Mouse (Mus musculus): ENCODE measurements at regions not wholly inside any gene's neighbourhood (a gene's known extent, or its start where the extent isn't known, plus 50 kb on each side); places are given as distances from the start of the nearest gene placed in this dataset.
"Not testable (repeated sequence)": the region's sequence is repeated elsewhere in the genome, so short reads cannot be mapped to it uniquely, and the experiment has no call there.

- no peak for ATAC-seq (ENCODE audit: insufficient number of reproducible peaks, low FRiP score)
- no peaks in the 10 kb centered on the region for H3K36me3 ChIP-seq
- 72% methylated on average over 3 of the region's 3 CpGs for WGBS
Measured at GRCm38 (mm10) chr11:23079936-23080794, 72.8 kb downstream of the Fam161a start.

DNA sequence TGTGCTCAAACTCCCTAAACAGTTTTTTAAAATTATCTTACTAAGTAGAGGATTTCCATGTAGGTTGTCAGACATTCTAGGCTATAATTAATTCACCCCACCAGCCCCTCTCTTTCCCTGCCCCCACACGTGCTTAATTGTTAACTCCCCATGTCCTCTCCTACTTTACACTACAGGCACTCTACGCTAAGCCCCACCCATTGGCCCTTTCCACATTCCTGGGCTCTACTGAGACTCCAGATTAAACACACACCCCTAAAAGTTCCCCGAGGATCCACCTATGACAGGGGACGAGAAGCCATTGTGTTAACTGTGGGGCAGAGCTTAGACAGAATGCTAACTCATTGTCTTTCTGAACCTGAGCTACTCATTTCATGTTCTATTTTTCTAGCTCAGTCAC, 74.3 kb downstream of the Fam161a start:
- no peak for ATAC-seq (ENCODE audit: insufficient number of reproducible peaks, low FRiP score)
- no peaks in the 10 kb centered on the region for H3K36me3 ChIP-seq
- no peak overlapping the region for H3K4me3 ChIP-seq
- no peaks in the 10 kb centered on the region for H3K27me3 ChIP-seq (replicated peaks)
- 0 out of 2 replicates have a peak, but pooled peaks cover 6% of the 10 kb centered on the region for H3K4me1 ChIP-seq (replicated peaks)
- no peak overlapping the region for H3K4me2 ChIP-seq
- no peaks in the 10 kb centered on the region for H3K9me3 ChIP-seq (replicated peaks)
- H3K9ac ChIP-seq, result no peak overlapping the region
- no peak overlapping the region for H3K27ac ChIP-seq (ENCODE audit: poor library complexity, severe bottlenecking)
- WGBS, result 58% methylated on average over 4 of the region's 4 CpGs

More at GRCm38 (mm10) chr11:23079936-23080794, 72.8 kb downstream of the Fam161a start:
- Histone ChIP-seq H3K27ac (ENCODE audit: poor library complexity, severe bottlenecking) (no peak overlapping the region; the same call in 1 of the 2 replicates), H3K4me3 (no peak overlapping the region), H3K9me3 (replicated peaks) (no peaks in the 10 kb centered on the region), H3K4me2 (no peak overlapping the region), H3K27me3 (replicated peaks) (no peaks in the 10 kb centered on the region), H3K9ac (no peak overlapping the region), H3K4me1 (replicated peaks) (0 out of 2 replicates have a peak, but pooled peaks cover 6% of the 10 kb centered on the region)

DNA sequence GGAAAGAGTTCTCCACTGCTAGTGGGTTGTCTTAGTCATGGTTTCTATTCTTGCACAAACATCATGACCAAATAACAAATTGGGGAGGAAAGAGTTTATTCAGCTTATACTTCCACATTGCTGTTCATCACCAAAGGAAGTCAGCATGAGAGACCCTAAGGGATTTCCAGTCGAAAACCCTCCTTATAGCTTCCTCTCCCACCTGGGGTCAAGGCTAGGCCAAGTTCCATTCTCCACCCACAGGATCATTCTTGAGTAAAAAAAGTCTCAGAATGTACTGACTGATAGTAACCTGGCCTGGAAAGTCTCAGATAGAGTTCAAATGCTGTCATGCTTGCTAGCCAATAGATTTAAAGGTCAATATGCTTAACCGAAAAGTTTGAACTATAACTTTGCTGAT, 76.5 kb downstream of the Fam161a start:
- not testable (repeated sequence) for H3K9ac ChIP-seq; H3K36me3 ChIP-seq; H3K27ac ChIP-seq (ENCODE audit: poor library complexity, severe bottlenecking); H3K27me3 ChIP-seq (replicated peaks); ATAC-seq (ENCODE audit: insufficient number of reproducible peaks, low FRiP score); H3K4me3 ChIP-seq; H3K4me2 ChIP-seq; H3K9me3 ChIP-seq (replicated peaks); H3K4me1 ChIP-seq (replicated peaks)
- 67% methylated on average over 2 of the region's 2 CpGs for WGBS

DNA sequence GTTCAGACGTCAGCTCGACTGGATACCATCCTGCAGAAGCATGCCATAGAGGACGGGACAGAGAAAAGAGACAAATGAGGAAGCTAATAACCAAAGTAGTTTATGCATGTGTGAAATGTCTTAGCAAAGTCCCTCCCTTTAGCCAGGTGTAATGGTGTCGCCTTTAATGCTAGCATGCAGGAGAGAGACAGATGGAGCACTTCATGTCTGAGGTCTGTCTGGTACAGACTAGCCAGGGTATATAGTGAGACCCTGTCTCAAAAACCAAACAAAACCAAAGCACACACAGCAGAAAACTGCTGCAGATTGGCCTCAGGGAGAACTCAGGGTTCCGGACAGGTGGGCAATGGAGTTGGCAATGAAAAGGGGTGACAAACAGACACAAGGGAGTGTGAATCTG, 88.0 kb downstream of the Fam161a start:
- Histone ChIP-seq H3K9me3 (replicated peaks) (peaks cover 8% of the 10 kb centered on the region), H3K4me2 (no peak overlapping the region), H3K27ac (ENCODE audit: poor library complexity, severe bottlenecking) (no peak overlapping the region), H3K36me3 (no peaks in the 10 kb centered on the region), H3K4me3 (no peak overlapping the region), H3K27me3 (replicated peaks) (no peaks in the 10 kb centered on the region), H3K9ac (no peak overlapping the region), H3K4me1 (replicated peaks) (no peaks in the 10 kb centered on the region)
- ATAC-seq (ENCODE audit: insufficient number of reproducible peaks, low FRiP score), result no peak
- 74% methylated on average over 5 of the region's 5 CpGs for WGBS

- 12% methylated on average over 1 of the region's 1 CpGs for WGBS
- H3K36me3 ChIP-seq; H3K9ac ChIP-seq; H3K9me3 ChIP-seq (replicated peaks); H3K27me3 ChIP-seq (replicated peaks); H3K27ac ChIP-seq (ENCODE audit: poor library complexity, severe bottlenecking); H3K4me1 ChIP-seq (replicated peaks); H3K4me3 ChIP-seq; ATAC-seq (ENCODE audit: insufficient number of reproducible peaks, low FRiP score); H3K4me2 ChIP-seq: not testable (repeated sequence)
Measured at GRCm38 (mm10) chr11:23095723-23096122, 88.4 kb downstream of the Fam161a start.

DNA sequence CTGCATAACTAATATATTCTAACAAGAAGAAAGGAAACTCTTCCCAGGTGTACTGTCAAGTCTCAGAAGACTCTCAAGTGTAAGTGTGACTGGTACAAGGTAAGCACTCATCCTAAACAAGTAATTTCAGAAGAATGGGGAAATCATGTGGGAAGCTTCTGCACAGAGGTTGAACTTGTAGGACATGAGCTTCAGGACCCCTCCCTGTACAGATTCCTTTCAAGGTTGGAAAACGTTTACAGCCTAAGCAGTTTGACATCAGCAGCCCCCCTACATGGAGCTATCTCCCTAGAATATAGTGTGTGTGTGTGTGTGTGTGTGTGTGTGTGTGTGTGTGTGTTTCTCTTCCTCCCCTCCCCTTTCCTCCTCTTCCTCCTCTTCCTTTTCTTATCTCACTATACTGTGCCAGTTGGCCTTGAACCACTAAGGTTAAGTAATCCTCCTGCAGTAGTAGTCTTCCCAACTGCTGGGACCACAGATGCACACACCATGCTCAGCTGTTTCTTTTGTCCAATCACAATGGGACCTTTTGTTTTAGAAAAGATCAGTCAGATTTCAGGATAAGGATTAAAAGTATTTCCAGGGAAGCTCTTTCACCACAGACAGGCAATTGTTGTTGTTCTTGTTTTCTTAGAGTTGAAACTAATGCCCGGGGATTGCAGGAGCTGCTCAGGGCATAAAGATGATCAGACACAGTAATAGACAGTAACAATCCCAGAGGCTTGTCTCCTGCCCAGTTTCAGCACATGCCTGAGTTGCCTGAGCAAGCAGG, 89.3 kb downstream of the Fam161a start:
- H3K36me3 ChIP-seq, result no peaks in the 10 kb centered on the region
- no peak overlapping the region for H3K9ac ChIP-seq
- H3K27ac ChIP-seq (ENCODE audit: poor library complexity, severe bottlenecking), result no peak overlapping the region
- no peak overlapping the region for H3K4me3 ChIP-seq
- no peaks in the 10 kb centered on the region for H3K4me1 ChIP-seq (replicated peaks)
- H3K4me2 ChIP-seq, result no peak overlapping the region
- no peak for ATAC-seq (ENCODE audit: insufficient number of reproducible peaks, low FRiP score)
- no peaks in the 10 kb centered on the region for H3K27me3 ChIP-seq (replicated peaks)
- WGBS, result 53% methylated on average over 2 of the region's 2 CpGs
- H3K9me3 ChIP-seq (replicated peaks), result peaks cover 8% of the 10 kb centered on the region

DNA sequence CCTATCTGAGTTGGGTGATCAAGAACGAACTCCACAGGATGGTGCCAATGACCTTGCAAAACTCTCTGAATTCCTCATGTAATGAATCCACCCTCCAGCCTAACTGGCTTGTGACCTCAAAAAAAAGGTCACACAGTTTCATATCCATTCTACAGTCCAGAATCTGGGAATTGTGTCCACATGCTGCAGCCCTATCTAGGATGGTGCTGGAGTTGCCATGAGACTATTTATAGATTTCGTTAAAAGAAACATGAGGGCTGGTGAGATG, 89.8 kb downstream of the Fam161a start:
- H3K36me3 ChIP-seq, result no peaks in the 10 kb centered on the region
- no peaks in the 10 kb centered on the region for H3K4me1 ChIP-seq (replicated peaks)
- peaks cover 8% of the 10 kb centered on the region for H3K9me3 ChIP-seq (replicated peaks)
- no peak overlapping the region for H3K9ac ChIP-seq
- no peak overlapping the region for H3K4me2 ChIP-seq
- no peak overlapping the region for H3K27ac ChIP-seq (ENCODE audit: poor library complexity, severe bottlenecking)
- no peak overlapping the region for H3K4me3 ChIP-seq
- no peaks in the 10 kb centered on the region for H3K27me3 ChIP-seq (replicated peaks)
- WGBS, result 64% methylated on average over 2 of the region's 2 CpGs
- ATAC-seq (ENCODE audit: insufficient number of reproducible peaks, low FRiP score), result no peak

- Histone ChIP-seq H3K27ac (ENCODE audit: poor library complexity, severe bottlenecking) (no peak overlapping the region), H3K9me3 (replicated peaks) (peaks cover 9% of the 10 kb centered on the region), H3K9ac (no peak overlapping the region), H3K36me3 (no peaks in the 10 kb centered on the region), H3K4me1 (replicated peaks) (no peaks in the 10 kb centered on the region), H3K27me3 (replicated peaks) (no peaks in the 10 kb centered on the region), H3K4me2 (no peak overlapping the region), H3K4me3 (no peak overlapping the region)
- 63% methylated on average over 9 of the region's 9 CpGs for WGBS
- no peak for ATAC-seq (ENCODE audit: insufficient number of reproducible peaks, low FRiP score)
Measured at GRCm38 (mm10) chr11:23114636-23115035, 107.3 kb downstream of the Fam161a start.

GRCm38 (mm10) chr11:23120533-23121210, 113.3 kb downstream of the Fam161a start:
- Histone ChIP-seq H3K9ac (no peak overlapping the region), H3K4me3 (no peak overlapping the region)
- WGBS, result 81% methylated on average over 11 of the region's 11 CpGs

DNA sequence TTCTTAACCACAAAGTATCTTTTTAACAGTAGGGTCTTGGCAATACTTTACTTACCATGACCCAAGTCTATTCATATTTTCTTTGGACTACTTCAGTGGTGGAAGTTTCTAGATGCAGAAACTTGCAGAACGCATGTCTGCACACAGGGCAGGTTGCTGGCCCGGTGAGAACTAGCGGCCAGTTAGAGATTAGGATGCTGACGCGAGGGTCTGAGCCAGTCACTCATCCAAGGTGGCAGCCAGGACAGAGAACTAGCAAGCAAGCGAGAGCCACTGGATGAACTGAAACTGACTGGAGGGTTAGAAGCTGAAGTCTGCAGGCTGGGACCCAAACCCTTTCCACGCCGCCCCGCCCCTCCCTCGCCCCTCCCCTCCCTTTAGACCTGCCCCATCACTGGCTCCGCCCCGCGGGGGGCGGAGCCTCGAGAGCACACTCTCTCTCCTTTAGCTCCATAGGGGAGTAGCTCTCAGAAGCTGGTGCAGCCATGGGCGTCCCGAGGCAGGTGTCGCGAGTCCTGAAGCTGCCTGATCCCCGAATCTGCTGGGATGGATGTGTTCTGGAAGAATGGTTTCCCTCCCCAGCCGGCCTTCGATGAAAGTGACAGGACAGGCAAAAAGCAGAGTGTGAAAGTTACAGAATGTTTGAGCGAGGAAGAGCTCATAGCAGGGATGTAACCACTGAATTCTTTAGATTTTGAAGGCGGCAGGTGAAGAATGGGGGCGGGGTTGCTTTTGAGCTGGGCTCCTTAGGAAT, 117.0 kb downstream of the Fam161a start:
- H3K9me3 ChIP-seq (replicated peaks), result no peaks in the 10 kb centered on the region
- H3K4me1 ChIP-seq (replicated peaks), result no peaks in the 10 kb centered on the region
- peak overlapping the region; percentile 43 for H3K9ac ChIP-seq
- 4% methylated on average over 25 of the region's 25 CpGs for WGBS
- peak overlapping the region; percentile 45 for H3K4me3 ChIP-seq
- no peaks in the 10 kb centered on the region for H3K27me3 ChIP-seq (replicated peaks)
- H3K27ac ChIP-seq (ENCODE audit: poor library complexity, severe bottlenecking), result no peak overlapping the region
- H3K4me2 ChIP-seq, result peak overlapping the region; percentile 72
- ATAC-seq (ENCODE audit: insufficient number of reproducible peaks, low FRiP score), result peak; percentile 90
- no peaks in the 10 kb centered on the region for H3K36me3 ChIP-seq

More at GRCm38 (mm10) chr11:23120533-23121210, 113.3 kb downstream of the Fam161a start:
- Histone ChIP-seq H3K4me2 (no peak overlapping the region), H3K27me3 (replicated peaks) (no peaks in the 10 kb centered on the region), H3K4me1 (replicated peaks) (no peaks in the 10 kb centered on the region), H3K27ac (ENCODE audit: poor library complexity, severe bottlenecking) (no peak overlapping the region), H3K9me3 (replicated peaks) (no peaks in the 10 kb centered on the region), H3K36me3 (no peaks in the 10 kb centered on the region)
- ATAC-seq (ENCODE audit: insufficient number of reproducible peaks, low FRiP score), result no peak
